Mouse (Mus musculus) kidney, embryonic 15.5 days (tissue): Measurements from ENCODE around the gene Fkbp11. TPM values are rescaled to one million over a fixed set of nuclear protein-coding genes. Genes with fewer than 3 reads are reported as not detected.

Experiments
- ATAC-seq: fragments of 200-750 bp; cut with Nextera tagmentation; replicated peaks from 2 replicates; pipeline ENCODE4 v1.8.0; 2017; ENCODE audit warnings: moderate TSS enrichment; ENCODE audit not compliant: low FRiP score
- H3K27ac ChIP-seq: fragments of 300-500 bp; sonication (generic); 2 replicates; pipeline ENCODE4 v1.5.1; 2015; ENCODE audit warnings: mild to moderate bottlenecking, inconsistent platforms
- H3K27me3 ChIP-seq: fragments of 300-500 bp; sonication (generic); 2 replicates; pipeline ENCODE4 v1.6.1; 2015; ENCODE audit warnings: inconsistent platforms
- H3K36me3 ChIP-seq: fragments of 300-500 bp; sonication (generic); 2 replicates; pipeline ENCODE4 v1.6.1; 2015; ENCODE audit warnings: inconsistent platforms
- H3K4me1 ChIP-seq: fragments of 300-500 bp; sonication (generic); 2 replicates; pipeline ENCODE4 v1.6.1; 2015; ENCODE audit warnings: inconsistent platforms
- H3K4me2 ChIP-seq: fragments of 300-500 bp; sonication (generic); 2 replicates; pipeline ENCODE4 v1.6.1; 2015; ENCODE audit warnings: moderate library complexity, mild to moderate bottlenecking, inconsistent platforms
- H3K4me3 ChIP-seq: fragments of 300-500 bp; sonication (generic); replicated peaks from 2 replicates; pipeline ENCODE4 v1.5.1; 2015; ENCODE audit warnings: mild to moderate bottlenecking, inconsistent platforms
- H3K9ac ChIP-seq: fragments of 300-500 bp; sonication (generic); 2 replicates; pipeline ENCODE4 v1.6.1; 2015; ENCODE audit warnings: mild to moderate bottlenecking, inconsistent platforms
- H3K9me3 ChIP-seq: fragments of 300-500 bp; sonication (generic); replicated peaks from 2 replicates; pipeline ENCODE4 v1.6.1; 2016; ENCODE audit warnings: inconsistent platforms
- WGBS: fragments of 180-500 bp; shearing (Covaris S2); methylation state at CpG from one replicate; pipeline ENCODE4 v1.1.7; 2015; ENCODE audit warnings: mixed read lengths; 5-methylcytosine and 5-hydroxymethylcytosine counted together
- polyA plus RNA-seq: library from polyadenylated mRNA; unstranded; fragments of >200 nt; fragmentation: Nextera tagmentation; extraction: Ambion mirVana; gene quantifications from 2 replicates; pipeline ENCODE4 v1.2.1, GENCODE M21; 2015

Gene Fkbp11
- polyA plus RNA-seq, 1 experiment from 2014 or later: 40.5 TPM

DNA sequence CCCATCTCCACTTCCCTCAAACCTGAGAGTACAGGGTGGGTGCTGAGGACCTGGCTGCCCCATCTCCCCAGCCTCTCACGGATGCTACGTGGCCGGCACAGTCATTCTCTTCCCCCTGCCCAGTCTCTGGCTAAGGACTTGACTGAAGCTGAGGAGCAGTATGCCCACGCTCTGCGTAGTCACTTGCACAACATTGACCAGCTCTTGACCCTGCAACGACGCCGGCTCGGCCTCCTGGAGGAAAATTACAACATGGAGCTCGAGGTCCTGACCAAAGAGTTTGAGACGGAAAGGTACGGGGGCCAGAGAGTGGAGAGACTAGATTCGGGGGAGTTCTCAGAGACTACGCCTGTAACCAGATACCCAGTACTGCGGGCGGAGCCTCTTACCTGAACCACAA, 10.7 kb downstream of the Fkbp11 start:
- Histone ChIP-seq H3K4me2 (no peak overlapping the region), H3K27ac (no peak overlapping the region), H3K36me3 (no peaks in the 10 kb centered on the region), H3K9me3 (no peaks in the 10 kb centered on the region), H3K4me3 (no peak overlapping the region), H3K4me1 (peaks cover 2% of the 10 kb centered on the region), H3K27me3 (peaks cover 4% of the 10 kb centered on the region; the same call in 1 of the 2 replicates), H3K9ac (no peak overlapping the region)
- ATAC-seq: no peak
- WGBS: 58% methylated on average over 16 of the region's 16 CpGs

DNA sequence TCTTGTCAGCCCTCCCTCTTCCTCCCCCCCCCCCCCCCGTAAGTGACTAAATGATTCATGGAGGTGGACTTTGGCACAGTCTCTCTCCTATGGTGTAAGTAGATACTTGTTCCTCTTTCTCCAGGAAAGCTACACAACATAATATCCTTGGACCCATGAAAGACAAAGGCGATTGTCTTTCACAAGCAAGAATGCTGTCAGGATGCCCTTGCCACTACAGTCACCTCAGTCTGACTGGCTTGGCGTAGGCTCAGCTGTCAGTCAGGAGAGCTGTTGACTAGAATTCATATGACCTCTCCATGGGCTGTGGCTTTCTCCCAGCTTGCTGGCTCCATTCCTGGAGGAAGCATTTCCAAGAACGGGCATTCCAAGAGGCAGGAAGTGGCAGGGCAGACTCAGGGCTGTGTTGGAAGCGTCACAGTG, 13.8 kb downstream of the Fkbp11 start:
- Histone ChIP-seq H3K4me1 (no peaks in the 10 kb centered on the region), H3K4me3 (no peak overlapping the region), H3K27me3 (no peaks in the 10 kb centered on the region), H3K36me3 (no peaks in the 10 kb centered on the region), H3K9me3 (no peaks in the 10 kb centered on the region), H3K27ac (no peak overlapping the region), H3K9ac (no peak overlapping the region), H3K4me2 (no peak overlapping the region)
- ATAC-seq: no peak
- WGBS: 59% methylated on average over 5 of the region's 5 CpGs

DNA sequence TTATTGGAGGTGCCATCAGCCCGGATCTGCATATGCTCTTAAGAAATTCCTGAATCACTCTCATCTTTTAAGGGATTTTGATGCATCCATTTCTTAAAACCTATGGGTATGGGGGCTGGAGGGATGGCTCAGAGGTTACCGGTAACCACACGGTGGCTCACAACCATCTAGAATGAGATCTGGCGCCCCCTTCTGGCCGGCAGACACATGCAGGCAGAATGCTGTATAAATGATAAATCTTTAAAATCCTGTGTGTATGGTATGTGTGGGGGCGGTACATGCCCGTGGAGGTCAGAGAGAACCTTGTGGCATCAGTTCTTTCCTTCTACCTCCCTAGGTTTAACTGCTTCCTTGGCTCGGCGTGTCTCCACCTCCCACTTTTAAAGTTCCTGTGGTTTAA, 17.6 kb downstream of the Fkbp11 start:
- peaks cover 7% of the 10 kb centered on the region for H3K4me1 ChIP-seq
- 0 out of 2 replicates have a peak, but pooled peaks cover 3% of the 10 kb centered on the region for H3K27me3 ChIP-seq
- H3K36me3 ChIP-seq: no peaks in the 10 kb centered on the region
- ATAC-seq: no peak
- H3K27ac ChIP-seq: no peak overlapping the region
- no peak overlapping the region for H3K4me3 ChIP-seq
- no peaks in the 10 kb centered on the region for H3K9me3 ChIP-seq
- WGBS: 13% methylated on average over 9 of the region's 9 CpGs
- no peak overlapping the region for H3K9ac ChIP-seq
- H3K4me2 ChIP-seq: no peak overlapping the region

DNA sequence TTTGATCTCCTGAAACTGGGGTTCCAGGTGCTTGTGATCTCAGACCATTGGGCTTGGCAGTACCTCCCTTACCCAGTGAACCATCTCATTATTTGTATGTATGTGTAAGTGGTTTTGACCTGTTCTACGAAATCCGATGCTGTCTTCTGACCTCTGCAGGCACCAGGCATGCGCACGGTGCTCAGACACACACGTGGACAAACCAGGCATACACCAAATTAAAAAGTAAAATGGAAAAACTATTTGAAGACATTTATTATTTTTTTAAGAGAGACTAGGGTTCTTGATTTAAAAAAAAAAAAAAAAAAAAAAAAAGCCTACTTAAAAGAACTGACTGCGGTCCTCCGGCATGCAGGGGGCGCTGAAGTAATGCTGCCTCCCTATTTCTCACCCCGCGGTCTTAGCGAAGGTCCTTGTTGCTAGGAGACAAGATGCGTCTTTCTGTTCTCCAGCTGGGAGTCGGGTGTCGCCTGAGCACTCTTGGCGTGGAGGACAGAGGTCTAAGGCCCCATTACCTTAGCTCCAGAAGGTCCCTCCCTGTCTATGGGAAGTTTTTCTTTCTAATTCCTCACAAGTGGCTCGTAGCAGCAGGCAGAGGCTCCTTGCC, 20.1 kb downstream of the Fkbp11 start, which contains the start of gene Ccdc65:
Ccdc65 (plus strand) TSS at position 442 of the 607 bp plus-strand sequence.
- Histone ChIP-seq H3K27me3 (peaks cover 20% of the 10 kb centered on the region), H3K4me2 (peak within 1 kb of the TSS; percentile 66), H3K4me3 (peak within 1 kb of the TSS; percentile 41), H3K9me3 (no peaks in the 10 kb centered on the region), H3K27ac (no peak within 1 kb of the TSS), H3K9ac (peak within 1 kb of the TSS; percentile 26; the same call in 1 of the 2 replicates), H3K36me3 (no peaks in the 10 kb centered on the region), H3K4me1 (peaks cover 12% of the 10 kb centered on the region)
- ATAC-seq: 0 out of 2 replicates have a peak, but pooled peaks have one; percentile 36
- WGBS: 14% methylated on average over 16 of the region's 16 CpGs

DNA sequence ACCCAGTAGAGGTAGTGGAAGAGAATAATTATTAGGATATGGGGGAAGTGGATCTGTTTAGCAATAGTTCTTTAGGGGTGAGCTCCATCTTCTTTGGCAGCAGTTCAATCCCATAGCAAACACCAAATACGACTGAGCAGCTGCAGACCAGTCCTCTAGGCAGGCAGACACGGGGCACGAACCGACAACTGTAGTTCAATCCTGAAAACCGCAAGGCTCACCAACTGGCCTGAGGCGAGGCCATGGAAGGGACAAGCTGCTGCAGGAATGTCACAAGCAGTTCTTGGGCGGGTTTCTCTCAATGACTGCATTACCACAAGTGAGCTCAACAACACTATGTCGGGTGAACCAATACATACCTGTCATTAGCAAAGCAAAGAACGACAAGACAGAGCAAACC, 23.7 kb downstream of the Fkbp11 start:
- Histone ChIP-seq H3K27me3 (peaks cover 54% of the 10 kb centered on the region), H3K4me2 (no peak overlapping the region), H3K27ac (no peak overlapping the region), H3K9ac (no peak overlapping the region), H3K4me3 (no peak overlapping the region), H3K9me3 (no peaks in the 10 kb centered on the region), H3K4me1 (peaks cover 17% of the 10 kb centered on the region), H3K36me3 (no peaks in the 10 kb centered on the region)
- ATAC-seq: no peak
- 64% methylated on average over 9 of the region's 9 CpGs for WGBS

DNA sequence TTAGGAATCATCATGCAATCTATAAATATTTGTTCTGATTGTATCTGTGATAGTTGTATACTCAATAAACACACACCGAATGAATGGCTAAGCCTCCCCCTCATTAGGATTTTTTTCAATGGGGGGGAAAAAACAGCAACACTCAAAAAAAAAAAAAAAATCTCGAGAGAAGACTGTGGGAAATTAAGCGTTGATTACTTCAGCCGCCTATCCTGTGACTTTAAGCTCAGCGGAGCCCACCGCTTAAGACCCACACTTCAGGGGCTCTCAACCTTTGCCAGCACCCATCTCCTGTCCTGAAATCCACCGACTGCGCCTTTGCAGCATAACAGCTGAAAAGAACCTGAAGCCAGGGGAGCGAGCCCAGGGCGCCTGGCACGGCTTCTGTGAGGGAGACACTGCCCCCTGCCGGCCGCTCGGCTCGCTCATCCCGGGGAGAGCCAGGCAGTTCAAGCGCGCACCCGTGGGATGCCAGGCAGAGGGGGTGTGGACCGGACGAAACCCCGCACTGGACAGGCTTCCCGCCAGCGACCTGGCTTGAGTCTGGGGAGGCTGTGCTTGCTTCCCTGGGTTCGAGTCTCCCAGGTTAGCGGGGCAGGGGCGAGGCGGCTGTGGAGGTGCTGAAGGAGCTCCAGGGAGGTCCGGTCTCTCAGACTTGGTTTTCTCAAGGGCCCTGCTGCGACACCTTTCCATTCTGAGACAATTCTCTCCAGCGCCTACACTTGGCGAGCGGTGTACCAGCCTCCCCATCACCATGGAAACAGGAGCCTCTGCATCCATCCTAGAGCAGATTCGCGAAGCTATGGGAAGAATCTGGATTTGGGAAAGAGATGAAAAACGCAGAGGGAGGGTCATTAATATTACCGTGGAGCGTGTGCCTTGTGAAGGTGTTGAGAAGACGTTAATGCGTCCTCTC, 28.6 kb downstream of the Fkbp11 start:
- ATAC-seq: peak; percentile 83
- H3K27me3 ChIP-seq: peaks cover 49% of the 10 kb centered on the region
- 6% methylated on average over 40 of the region's 40 CpGs for WGBS
- H3K36me3 ChIP-seq: no peaks in the 10 kb centered on the region
- H3K9me3 ChIP-seq: no peaks in the 10 kb centered on the region
- H3K4me1 ChIP-seq: peaks cover 16% of the 10 kb centered on the region
- peak overlapping the region; percentile 68 for H3K4me2 ChIP-seq
- H3K4me3 ChIP-seq: peak overlapping the region; percentile 38
- H3K9ac ChIP-seq: peak overlapping the region; percentile 23; the same call in 1 of the 2 replicates
- H3K27ac ChIP-seq: no peak overlapping the region

DNA sequence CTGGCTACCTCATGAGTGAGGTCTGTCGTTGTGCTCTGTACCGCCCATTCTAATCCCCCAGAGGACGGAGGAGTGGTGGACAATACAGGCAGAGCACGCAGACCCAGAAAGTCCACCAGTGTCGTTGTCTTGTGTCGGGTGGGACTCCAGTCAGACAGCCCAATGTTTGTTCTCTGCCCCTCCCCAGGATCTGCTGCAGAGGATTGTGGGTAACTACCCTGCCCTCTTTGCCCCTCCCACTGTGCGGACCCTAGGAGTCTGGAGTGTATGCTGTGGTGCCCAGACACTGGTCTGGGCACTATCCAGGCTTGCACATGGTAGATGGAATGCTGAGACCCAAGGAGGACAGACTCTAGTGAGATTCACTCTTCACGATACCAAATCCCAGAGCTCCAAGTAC, 31.8 kb downstream of the Fkbp11 start:
- H3K27me3 ChIP-seq: peaks cover 27% of the 10 kb centered on the region
- 54% methylated on average over 8 of the region's 8 CpGs for WGBS
- no peaks in the 10 kb centered on the region for H3K36me3 ChIP-seq
- peaks cover 23% of the 10 kb centered on the region for H3K4me1 ChIP-seq
- H3K4me2 ChIP-seq: 0 out of 2 replicates have a peak overlapping the region, but pooled peaks have one; percentile 8
- H3K9ac ChIP-seq: no peak overlapping the region
- no peak for ATAC-seq
- H3K4me3 ChIP-seq: no peak overlapping the region
- H3K27ac ChIP-seq: no peak overlapping the region
- H3K9me3 ChIP-seq: no peaks in the 10 kb centered on the region

DNA sequence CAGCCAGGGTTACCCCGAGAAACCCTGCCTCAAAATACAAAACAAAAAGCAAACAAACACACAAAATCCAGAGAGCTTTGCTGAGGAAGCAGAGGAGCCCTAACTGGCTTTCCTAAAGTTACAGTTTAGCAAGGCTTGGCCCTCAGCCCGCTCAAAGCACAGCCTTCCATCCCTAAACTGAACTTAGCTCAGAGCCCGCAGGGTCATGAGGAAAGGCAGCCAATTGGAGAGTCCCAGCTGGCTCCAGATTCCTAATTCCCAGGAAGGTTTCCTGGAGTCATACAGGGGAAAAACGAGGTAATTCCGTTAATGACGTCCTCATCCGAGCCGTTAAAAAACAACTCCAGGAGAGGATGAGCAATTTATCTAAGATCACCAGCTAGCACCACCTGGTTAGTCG, 32.3 kb downstream of the Fkbp11 start:
- no peak overlapping the region for H3K9ac ChIP-seq
- no peak overlapping the region for H3K4me3 ChIP-seq
- H3K27me3 ChIP-seq: peaks cover 23% of the 10 kb centered on the region
- peaks cover 23% of the 10 kb centered on the region for H3K4me1 ChIP-seq
- no peak overlapping the region for H3K4me2 ChIP-seq
- no peaks in the 10 kb centered on the region for H3K36me3 ChIP-seq
- H3K27ac ChIP-seq: no peak overlapping the region
- no peaks in the 10 kb centered on the region for H3K9me3 ChIP-seq
- 42% methylated on average over 9 of the region's 9 CpGs for WGBS
- no peak for ATAC-seq

DNA sequence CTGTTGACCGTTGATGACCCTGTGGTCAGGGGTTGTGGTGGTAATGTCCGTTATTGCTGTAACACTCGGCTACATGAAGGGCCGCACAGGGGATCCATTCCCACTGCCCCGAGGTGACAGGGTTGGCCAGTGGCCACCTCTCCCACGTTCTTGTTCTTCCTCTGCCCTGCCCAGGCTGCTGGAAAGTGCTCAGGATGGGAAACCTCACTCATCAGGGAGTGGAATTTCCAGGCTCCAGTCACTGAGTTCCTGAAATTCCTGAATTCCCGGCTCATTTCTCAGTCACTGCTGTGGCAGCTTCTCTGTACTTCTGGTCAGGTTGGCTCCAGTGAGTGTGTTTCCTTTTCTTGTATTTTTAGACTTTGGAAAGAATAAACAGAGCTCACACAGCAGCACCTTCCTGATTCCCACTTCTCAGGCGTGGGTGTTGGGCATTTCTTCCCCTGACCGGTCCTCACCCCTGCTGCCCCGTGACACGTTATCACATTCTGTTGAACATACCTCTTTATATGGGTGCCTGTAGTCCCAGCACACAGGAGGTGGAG, 35.8 kb downstream of the Fkbp11 start:
- Histone ChIP-seq H3K27ac (peak overlapping the region; percentile 52), H3K9me3 (no peaks in the 10 kb centered on the region), H3K4me1 (peaks cover 17% of the 10 kb centered on the region), H3K9ac (no peak overlapping the region), H3K4me2 (no peak overlapping the region), H3K36me3 (no peaks in the 10 kb centered on the region), H3K27me3 (peaks cover 8% of the 10 kb centered on the region; the same call in 1 of the 2 replicates), H3K4me3 (no peak overlapping the region)
- ATAC-seq: 0 out of 2 replicates have a peak, but pooled peaks have one; percentile 41
- 28% methylated on average over 11 of the region's 11 CpGs for WGBS

DNA sequence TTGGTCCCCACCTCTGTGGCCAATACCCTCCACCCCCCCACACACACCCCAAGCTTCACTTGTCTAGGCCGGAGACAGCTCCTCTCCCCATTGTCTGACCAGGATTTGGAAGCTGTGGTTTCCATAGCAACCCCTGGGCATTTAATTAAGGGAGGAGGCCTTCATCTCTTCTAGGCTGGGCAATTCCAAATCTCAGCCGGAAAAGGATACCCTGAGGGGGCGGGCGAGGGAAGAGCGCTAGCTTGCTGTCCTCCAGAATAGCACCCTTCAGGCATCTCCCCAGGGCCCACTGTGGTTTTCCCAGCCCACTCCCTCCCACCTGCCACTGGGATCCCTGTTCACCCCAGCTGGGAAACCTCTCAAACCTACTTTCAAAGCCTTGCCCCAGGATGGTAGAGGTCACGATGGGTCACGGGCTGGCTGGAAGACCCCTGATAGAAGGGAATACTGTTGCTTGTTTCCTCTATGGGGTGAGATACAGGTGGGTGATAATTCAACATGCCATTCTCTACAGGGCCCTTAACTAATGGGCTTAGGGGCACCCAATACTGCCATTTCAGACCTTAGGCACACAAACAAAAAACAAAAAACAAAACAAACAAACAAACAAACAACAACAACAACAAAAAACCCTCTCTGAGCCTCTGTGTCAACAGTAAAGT, 36.4 kb downstream of the Fkbp11 start:
- 34% methylated on average over 7 of the region's 7 CpGs for WGBS
- Histone ChIP-seq H3K4me3 (no peak overlapping the region), H3K36me3 (no peaks in the 10 kb centered on the region), H3K27ac (peak overlapping the region; percentile 52), H3K4me2 (no peak overlapping the region), H3K9me3 (no peaks in the 10 kb centered on the region), H3K9ac (no peak overlapping the region), H3K4me1 (peaks cover 17% of the 10 kb centered on the region), H3K27me3 (peaks cover 8% of the 10 kb centered on the region; the same call in 1 of the 2 replicates)
- ATAC-seq: no peak

DNA sequence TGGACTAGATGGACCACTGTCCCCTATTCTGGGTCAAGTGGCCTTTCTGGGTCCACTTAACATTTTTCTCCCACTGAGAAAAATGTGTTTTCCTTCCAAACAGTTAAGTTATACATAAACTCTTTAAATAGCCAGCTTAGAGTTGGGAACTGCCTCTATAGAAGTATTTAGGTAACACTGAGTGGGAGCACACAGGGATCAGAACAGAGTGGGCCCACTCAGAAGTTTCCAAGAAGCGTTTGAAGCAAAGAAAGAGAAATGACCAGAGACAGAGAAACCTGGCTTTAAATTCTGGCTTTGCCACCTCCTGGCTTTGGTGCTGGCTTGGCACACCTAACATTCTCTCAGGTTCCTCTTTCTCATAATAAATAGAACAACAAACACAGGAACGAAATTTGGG, 38.3 kb downstream of the Fkbp11 start:
- peaks cover 13% of the 10 kb centered on the region for H3K4me1 ChIP-seq
- H3K36me3 ChIP-seq: no peaks in the 10 kb centered on the region
- 90% methylated on average over 2 of the region's 2 CpGs for WGBS
- no peak overlapping the region for H3K27ac ChIP-seq
- no peak overlapping the region for H3K9ac ChIP-seq
- H3K4me2 ChIP-seq: no peak overlapping the region
- H3K27me3 ChIP-seq: peaks cover 8% of the 10 kb centered on the region; the same call in 1 of the 2 replicates
- H3K4me3 ChIP-seq: no peak overlapping the region
- ATAC-seq: no peak
- H3K9me3 ChIP-seq: no peaks in the 10 kb centered on the region
